Mouse (Mus musculus): ENCODE results near the gene Lrrc39.

- TF ChIP-seq TAL1 (conservative IDR thresholded peaks at IDR 0.05; ENCODE audit: low read depth, low read length): no peak
- no peak for TF ChIP-seq CTCF (IDR thresholded peaks at IDR 0.05; ENCODE audit: low read depth, low read length)
These were observed 52.7 kb downstream of the Lrrc39 start for GRCm38 (mm10) chr3:116615318-116616068.
